Mouse (Mus musculus) ES-Bruce4 (cell line): ENCODE measurements around the gene Ghrhr.

Source experiments
- CTCF ChIP-seq: IDR thresholded peaks from one replicate; pipeline ENCODE4 v1.8.1; 2011; ENCODE audit warnings: low read depth, low read length
- EP300 ChIP-seq: IDR thresholded peaks from 2 replicates; pipeline ENCODE4 v1.6.1; 2011; ENCODE audit warnings: low read depth, low read length; ENCODE audit not compliant: insufficient read depth

DNA sequence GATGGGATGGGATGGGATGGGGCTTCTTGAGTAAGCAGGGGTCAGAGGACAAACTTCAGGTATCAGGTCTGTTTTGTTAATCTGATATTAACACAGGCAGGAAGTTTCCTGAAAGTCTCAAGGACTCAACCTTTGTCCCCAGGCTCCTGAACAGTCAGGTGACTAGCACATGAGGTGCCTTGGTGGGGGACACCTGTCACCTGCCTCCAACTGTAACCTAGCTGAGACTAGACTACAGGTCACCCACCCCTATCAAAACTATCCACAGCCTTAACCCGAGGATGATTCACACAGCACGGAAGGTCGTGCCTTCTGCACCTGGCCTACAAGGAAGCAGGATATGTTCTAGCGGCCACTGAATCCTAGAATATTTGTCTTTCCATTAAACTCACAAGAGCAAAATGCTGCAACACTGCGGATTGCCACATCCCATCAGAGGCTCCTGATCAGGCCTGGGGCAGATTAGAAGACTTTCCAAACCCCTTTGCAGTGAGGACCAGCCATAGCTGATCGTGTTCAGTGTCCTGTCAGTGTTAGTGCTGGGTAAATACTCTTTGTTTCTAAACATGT lies 25.6 kb upstream of the Ghrhr start:
- TF ChIP-seq EP300: no peak
- no peak for TF ChIP-seq CTCF
